Mouse (Mus musculus) spleen, adult 18-20 months (tissue): Measurements from ENCODE around the gene E130208F15Rik.
A peak's percentile ranks its signal among the peaks of the same experiment; 100 is the strongest.

Source experiments
- DNase-seq, 2 experiments: peaks; one replicate each; pipeline ENCODE4 v3.0.0; 2022; ENCODE audit warnings: mixed read lengths in 2 of 2

E130208F15Rik gene

GRCm38 (mm10) chr7:30336384-30336783 is 14.8 kb downstream of the E130208F15Rik start:
- DNase-seq: peak in 1 of 2 experiments; percentile 56

- DNase-seq: no peak
Observed at GRCm38 (mm10) chr7:30339432-30340109, 18.0 kb downstream of the E130208F15Rik start.

- DNase-seq: peak in 1 of 2 experiments; percentile 67
Observed at GRCm38 (mm10) chr7:30346635-30347379, 25.3 kb downstream of the E130208F15Rik start.

- DNase-seq: peak; percentile 29 to 66
Observed at GRCm38 (mm10) chr7:30347828-30348227, 26.3 kb downstream of the E130208F15Rik start.

- DNase-seq: peak in 1 of 2 experiments; percentile 70
Observed at GRCm38 (mm10) chr7:30353279-30353822, 31.8 kb downstream of the E130208F15Rik start.

GRCm38 (mm10) chr7:30354059-30354458 is 32.5 kb downstream of the E130208F15Rik start:
- no peak for DNase-seq

GRCm38 (mm10) chr7:30358378-30359186 is 37.0 kb downstream of the E130208F15Rik start:
- DNase-seq: no peak

GRCm38 (mm10) chr7:30359276-30359865 is 37.8 kb downstream of the E130208F15Rik start:
- DNase-seq: no peak

GRCm38 (mm10) chr7:30360028-30360427 is 38.5 kb downstream of the E130208F15Rik start:
- no peak for DNase-seq

- no peak for DNase-seq
Observed at GRCm38 (mm10) chr7:30362652-30363343, 41.3 kb downstream of the E130208F15Rik start, which contains the start of gene Lrfn3. Lrfn3 (minus strand) TSS chr7:30362772.

- no peak for DNase-seq
Observed at GRCm38 (mm10) chr7:30363344-30363738, 41.8 kb downstream of the E130208F15Rik start.

- no peak for DNase-seq
Observed at GRCm38 (mm10) chr7:30367466-30367865, 45.9 kb downstream of the E130208F15Rik start.
